Mouse (Mus musculus) neutrophil, adult 83 days (primary cell): ENCODE data around the gene Smcr8. TPM values are rescaled to one million over a fixed set of nuclear protein-coding genes. Genes with fewer than 3 reads are reported as not detected.

ENCODE experiments used
- total RNA-seq, 2 experiments: library from RNA; stranded (reverse); gene quantifications; one replicate each; pipeline ENCODE4 v1.2.4; 2023

Gene Smcr8
- total RNA-seq, result 10 to 100 TPM; 33.7 to 38.7 TPM

DNA sequence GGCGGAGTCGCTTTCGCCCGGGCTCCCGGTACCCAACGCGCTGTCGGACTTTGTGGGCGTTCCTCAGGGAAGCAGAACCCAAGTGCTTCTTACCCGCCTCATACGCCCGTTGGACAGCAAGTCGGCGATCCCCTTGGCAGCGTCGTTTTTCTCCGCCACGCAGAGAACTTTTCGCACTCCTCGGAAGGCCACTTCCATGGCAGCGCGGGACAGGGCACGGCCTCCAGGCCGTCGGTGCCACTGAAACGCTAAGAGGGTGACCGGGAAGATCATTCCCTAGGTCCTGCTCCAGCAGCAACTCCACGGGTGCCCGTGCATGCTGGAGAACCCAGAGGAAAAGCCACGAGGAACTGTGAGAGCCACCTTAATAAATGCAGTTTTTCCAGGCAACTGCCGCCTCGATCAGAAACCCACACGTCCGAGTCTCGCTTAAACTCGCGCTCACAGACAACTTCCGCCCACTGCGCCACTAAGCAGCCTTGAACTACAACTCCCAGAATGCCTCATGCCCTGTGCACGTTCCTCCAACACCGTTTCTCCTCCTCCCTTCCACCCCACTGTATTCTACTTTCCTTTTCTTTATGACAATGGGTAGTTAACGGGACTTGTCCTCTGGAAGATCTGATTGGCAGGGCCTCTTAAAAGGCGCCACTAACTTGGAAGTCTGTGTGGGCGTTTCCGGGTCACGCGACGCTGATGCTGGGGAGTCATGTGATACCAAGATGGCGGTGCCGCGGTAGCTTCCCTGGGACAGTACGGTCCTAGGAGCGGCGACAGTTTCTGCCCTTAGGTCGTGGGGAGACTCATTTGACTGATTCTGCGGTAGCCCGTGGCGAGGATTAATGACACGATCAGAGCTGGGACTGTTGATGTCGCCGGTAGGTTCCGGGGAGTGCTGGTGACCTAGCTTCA lies at the start of gene Smcr8, which contains the start of gene Top3a:
TSS of gene Smcr8 (plus strand) at position 696 of the 912 bp plus-strand sequence.
TSS of gene Top3a (minus strand) at position 537 of the 912 bp plus-strand sequence.

GRCm38 (mm10) chr11:60728260-60728761 lies 49.0 kb upstream of the Smcr8 start, which contains the start of gene Mief2:
Gene Mief2, plus strand, starts transcription at chr11:60728398.

GRCm38 (mm10) chr11:60811618-60812017 lies 34.3 kb downstream of the Smcr8 start, which contains the start of gene Shmt1:
Gene Shmt1, minus strand, starts transcription at chr11:60811718.

DNA sequence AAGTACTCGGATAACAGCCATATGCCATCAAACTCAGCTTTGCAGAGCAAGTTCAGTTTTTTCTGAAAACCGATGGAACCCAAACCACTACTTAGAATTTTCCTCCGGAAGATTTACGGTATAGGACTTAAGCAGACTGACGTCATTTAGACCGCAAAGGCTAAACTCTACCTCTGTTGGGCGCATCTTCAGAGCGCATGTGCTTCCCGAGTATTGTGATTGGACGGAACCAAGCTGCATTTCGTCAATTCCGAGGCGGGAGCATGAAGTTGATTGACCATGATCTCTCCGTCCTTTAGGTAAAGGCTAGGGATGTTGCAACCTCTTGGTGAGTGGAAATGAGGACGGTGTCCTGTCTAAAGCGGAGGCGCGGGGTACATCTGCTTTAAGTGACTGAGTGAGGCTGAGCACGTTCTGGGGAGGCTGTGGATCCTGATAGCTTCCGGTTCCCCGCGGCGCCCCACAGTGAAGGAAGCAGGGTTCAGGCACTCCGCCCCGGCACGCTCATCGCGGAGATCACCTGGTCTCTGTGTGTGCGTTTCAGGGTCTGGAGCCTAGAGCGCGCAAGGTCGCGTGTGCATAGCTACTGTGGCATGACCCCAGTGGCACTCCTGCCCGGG lies 53.2 kb downstream of the Smcr8 start, which contains the start of gene Dhrs7b:
TSS of gene Dhrs7b (plus strand) at position 199 of the 620 bp plus-strand sequence.

Other genes starting within 250 kb of the Smcr8 start
- gene Alkbh5, start 241.1 kb upstream of the Smcr8 start, total RNA-seq, result 10 to 100 TPM; 35.1 to 37.0 TPM
- gene Llgl1, start 77.8 kb upstream of the Smcr8 start, total RNA-seq, result 10 to 100 TPM; 15.3 to 17.6 TPM
- 100 to 1,000 TPM; 206 to 216 TPM for gene Flii, start 50.3 kb upstream of the Smcr8 start, total RNA-seq
- gene Mief2, start 49.1 kb upstream of the Smcr8 start, total RNA-seq, result 10 to 100 TPM in 1 of 2 experiments, 1 to 10 TPM in 1; 8.0 to 10.4 TPM
- gene Top3a, start 159 bp upstream of the Smcr8 start, total RNA-seq, result 10 to 100 TPM; 10.2 to 11.4 TPM
- 1 to 10 TPM; 7.7 to 8.1 TPM for gene Shmt1, start 34.2 kb downstream of the Smcr8 start, total RNA-seq
- gene Dhrs7b, start 53.1 kb downstream of the Smcr8 start, total RNA-seq, result 1 to 10 TPM; 6.2 to 6.6 TPM
- 10 to 100 TPM; 12.6 to 13.0 TPM for gene Tmem11, start 101.7 kb downstream of the Smcr8 start, total RNA-seq
- gene Natd1, start 137.2 kb downstream of the Smcr8 start, total RNA-seq, result 10 to 100 TPM in 1 of 2 experiments, 1 to 10 TPM in 1; 8.3 to 12.0 TPM
- 10 to 100 TPM; 81.6 to 90.0 TPM for gene Map2k3, start 154.5 kb downstream of the Smcr8 start, total RNA-seq
- gene Kcnj12, start 245.0 kb downstream of the Smcr8 start, total RNA-seq, result not detected